Mouse (Mus musculus): ENCODE results near the gene Vipas39.

DNA sequence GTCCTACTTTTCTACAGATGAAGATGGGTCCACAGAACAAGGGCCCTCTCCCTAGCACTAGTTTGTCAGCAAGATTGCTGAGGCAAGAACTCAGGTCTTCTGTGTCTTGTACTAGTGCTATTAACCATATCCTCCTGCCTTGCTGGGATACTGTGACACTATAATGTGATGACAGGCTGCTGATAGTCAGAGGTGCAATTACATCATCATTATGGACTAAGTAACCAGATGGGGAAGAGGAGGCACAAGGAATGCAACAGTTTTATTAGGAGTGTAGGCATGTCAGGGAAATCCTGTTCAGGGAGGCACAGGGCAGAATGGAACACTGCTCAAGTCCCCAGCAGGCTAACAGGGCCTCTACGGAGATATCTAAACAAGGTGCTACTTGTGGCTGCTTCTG, 27.4 kb downstream of the Vipas39 start, which contains the start of gene Noxred1:
- TF ChIP-seq CTCF (IDR thresholded peaks at IDR 0.05; ENCODE audit: control insufficient read depth, insufficient read depth, low read length) (no peak), POLR2A (IDR thresholded peaks at IDR 0.05; ENCODE audit: borderline replicate concordance, control insufficient read depth, low read depth, low read length) (no peak)
